ENCODE assay signal across 8 mouse cellular contexts in genomic region chr1:75507006-75507405, GRCm38 (mm10). TPM values are rescaled to one million over a fixed set of nuclear protein-coding genes. Genes with fewer than 3 reads are reported as not detected.
A peak's percentile ranks its signal among the peaks of the same experiment; 100 is the strongest.
DNase-seq lines count a peak whose midpoint lies in the region; ATAC-seq and TF ChIP-seq lines count a peak whose summit lies in the region.

Inha (plus strand) TSS chr1:75507077.

- peak within 1 kb of the TSS; percentile 69 for H3K4me3 ChIP-seq in lung, embryonic 16.5 days (ENCODE audit: low read length)
- peak within 1 kb of the TSS; percentile 79 for H3K4me3 ChIP-seq in hindbrain, embryonic 12.5 days
- H3K4me3 ChIP-seq in liver, embryonic 14.5 days (ENCODE audit: insufficient read depth in 1 of 2, low read depth in 2 of 2, low read length in 2 of 2) = peak within 1 kb of the TSS; percentile 46 to 54

- H3K9ac ChIP-seq in lung, embryonic 16.5 days (ENCODE audit: low read length) = peak within 1 kb of the TSS; percentile 99
- H3K9ac ChIP-seq in hindbrain, embryonic 12.5 days = peak within 1 kb of the TSS; percentile 96
- no peak within 1 kb of the TSS; the same call in 1 of the 2 replicates for H3K9ac ChIP-seq in liver, embryonic 14.5 days (replicated peaks)

- TF ChIP-seq CTCF in liver, embryonic 14.5 days (IDR thresholded peaks at IDR 0.05; ENCODE audit: low read depth) = no peak

- 35% methylated on average over 10 of the region's 10 CpGs for whole genome bisulfite sequencing in lung, embryonic 16.5 days
- 73% methylated on average over 10 of the region's 10 CpGs for WGBS in hindbrain, embryonic 12.5 days
- WGBS in liver, embryonic 14.5 days (ENCODE audit: insufficient replicate concordance) = 37% methylated on average over 10 of the region's 10 CpGs

- TF ChIP-seq EP300 in liver, embryonic 14.5 days (IDR thresholded peaks at IDR 0.05; ENCODE audit: low read depth) = no peak

- H3K27me3 ChIP-seq in lung, embryonic 16.5 days (ENCODE audit: control insufficient read depth, insufficient read depth, low read depth, low read length) = no peaks in the 10 kb centered on the region
- H3K27me3 ChIP-seq in hindbrain, embryonic 12.5 days = peaks cover 43% of the 10 kb centered on the region
- peaks cover 29% of the 10 kb centered on the region for H3K27me3 ChIP-seq in liver, embryonic 14.5 days (ENCODE audit: control insufficient read depth, insufficient read depth, low read length)

- DNase-seq in cerebellum, adult 9-11 months = peak; percentile 58
- no peak for DNase-seq in cerebellum, adult 18-20 months
- no peak for DNase-seq in lung, adult 18-20 months
- no peak for DNase-seq in liver, embryonic 14.5 days (ENCODE audit: low read depth in 3 of 3, low spot score in 3 of 3)
- no peak for DNase-seq in right cerebral cortex, postnatal 14 days
- DNase-seq in thymus, adult 18-20 months = no peak

- H3K9me3 ChIP-seq in lung, embryonic 16.5 days (ENCODE audit: control insufficient read depth, low read length) = no peaks in the 10 kb centered on the region
- no peaks in the 10 kb centered on the region for H3K9me3 ChIP-seq in hindbrain, embryonic 12.5 days (replicated peaks)
- H3K9me3 ChIP-seq in liver, embryonic 14.5 days (ENCODE audit: control insufficient read depth, low read length) = no peaks in the 10 kb centered on the region

- H3K4me1 ChIP-seq in lung, embryonic 16.5 days (replicated peaks; ENCODE audit: control insufficient read depth, insufficient read depth, low read length) = peaks cover 13% of the 10 kb centered on the region
- H3K4me1 ChIP-seq in hindbrain, embryonic 12.5 days = peaks cover 32% of the 10 kb centered on the region
- peaks cover 0 to 8% of the 10 kb centered on the region in 2 experiments; a peak in 2 of 4 replicates for H3K4me1 ChIP-seq in liver, embryonic 14.5 days (replicated peaks; ENCODE audit: control insufficient read depth in 2 of 2, insufficient read depth in 2 of 2, low read length in 1 of 2)

- no peak for ATAC-seq in lung, embryonic 16.5 days (ENCODE audit: low read depth)
- ATAC-seq in hindbrain, embryonic 12.5 days (ENCODE audit: low FRiP score) = no peak
- no peak for ATAC-seq in liver, embryonic 14.5 days (ENCODE audit: insufficient read depth)

- peak within 1 kb of the TSS; percentile 96 for H3K4me2 ChIP-seq in lung, embryonic 16.5 days (ENCODE audit: low read depth, low read length)
- peak within 1 kb of the TSS; percentile 92 for H3K4me2 ChIP-seq in hindbrain, embryonic 12.5 days (replicated peaks)
- peak within 1 kb of the TSS; percentile 31 for H3K4me2 ChIP-seq in liver, embryonic 14.5 days (ENCODE audit: low read depth)

- peak within 1 kb of the TSS; percentile 93 for H3K27ac ChIP-seq in lung, embryonic 16.5 days (ENCODE audit: low read length)
- peak within 1 kb of the TSS; percentile 89 for H3K27ac ChIP-seq in hindbrain, embryonic 12.5 days
- no peak within 1 kb of the TSS for H3K27ac ChIP-seq in liver, embryonic 14.5 days

- H3K36me3 ChIP-seq in lung, embryonic 16.5 days (ENCODE audit: control insufficient read depth, insufficient read depth, low read length) = peaks cover 4% of the 10 kb centered on the region
- peaks cover 11% of the 10 kb centered on the region for H3K36me3 ChIP-seq in hindbrain, embryonic 12.5 days
- H3K36me3 ChIP-seq in liver, embryonic 14.5 days (replicated peaks; ENCODE audit: control insufficient read depth, insufficient read depth, low read depth) = no peaks in the 10 kb centered on the region

RNA-seq across cellular contexts. Expression of gene Inha, which starts in this region (rescaled TPM):
- polyA plus RNA-seq in lung, embryonic 16.5 days (2015; fragmentation: Nextera tagmentation; extraction: Ambion mirVana) = 3.8 and 4.1 TPM in 2 replicates
- polyA plus RNA-seq in hindbrain, embryonic 12.5 days (2016; fragmentation: Nextera tagmentation; extraction: Ambion mirVana) = 8.6 and 9.2 TPM in 2 replicates
- polyA plus RNA-seq in liver, embryonic 14.5 days (2012; rRNA removed) = 1.3 and 1.8 TPM in 2 replicates
- 0.17 and 0.28 TPM in 2 replicates for polyA plus RNA-seq in liver, embryonic 14.5 days (2014; fragmentation: Nextera tagmentation; extraction: Ambion mirVana)

Comparison
In these comparisons a context has a peak if more than half of its experiments do, and no peak if none do; other contexts are left out.
1. H3K4me2 ChIP-seq: peak in every context shown above with its lines; median percentile 96 in lung, embryonic 16.5 days; 92 in hindbrain, embryonic 12.5 days; 31 in liver, embryonic 14.5 days.